8 mouse cellular contexts compared by ENCODE assay signal in the genomic region with DNA sequence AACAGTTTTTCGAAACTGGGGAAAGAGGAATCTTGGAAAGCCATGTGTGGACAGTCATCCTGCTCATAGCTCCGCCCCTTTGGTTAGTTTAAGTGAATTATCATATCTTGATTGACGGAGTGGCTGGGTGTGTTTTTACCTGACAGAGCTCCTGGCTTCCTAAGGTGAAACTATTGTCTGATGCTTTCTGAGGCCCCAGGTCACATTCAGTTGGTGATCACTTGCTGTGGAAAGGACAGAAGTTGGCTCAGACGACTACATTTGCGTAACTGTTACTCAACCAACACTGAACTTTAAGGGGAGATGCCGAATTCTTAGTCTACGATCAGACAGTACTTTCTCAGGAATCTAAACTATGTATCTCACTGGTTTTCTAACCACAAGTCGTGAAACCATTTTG. TPM values are rescaled to one million over a fixed set of nuclear protein-coding genes. Genes with fewer than 3 reads are reported as not detected.
DNase-seq lines count a peak whose midpoint lies in the region; ATAC-seq and TF ChIP-seq lines count a peak whose summit lies in the region.

No protein-coding gene starts in this region.

- no peak for ATAC-seq in embryonic facial prominence, embryonic 14.5 days (ENCODE audit: low read depth)
- 0 out of 2 replicates have a peak, but pooled peaks have one; percentile 4 for ATAC-seq in intestine, postnatal 0 days

- 47% methylated on average over 8 of the region's 8 CpGs for WGBS in embryonic facial prominence, embryonic 14.5 days
- 50% methylated on average over 8 of the region's 8 CpGs for WGBS in intestine, postnatal 0 days
- WGBS in small intestine, adult 2 months, result 28% methylated on average over 8 of the region's 8 CpGs
- 81% methylated on average over 8 of the region's 8 CpGs for WGBS in thymus, adult 2 months

- H3K36me3 ChIP-seq in embryonic facial prominence, embryonic 14.5 days (ENCODE audit: control insufficient read depth, insufficient read depth, low read length), result peaks cover 12% of the 10 kb centered on the region
- H3K36me3 ChIP-seq in intestine, postnatal 0 days (ENCODE audit: control insufficient read depth, insufficient read depth), result peaks cover 4% of the 10 kb centered on the region; the same call in 1 of the 2 replicates
- peaks cover 4% of the 10 kb centered on the region; the same call in 1 of the 2 replicates for H3K36me3 ChIP-seq in small intestine, adult 2 months (ENCODE audit: control insufficient read depth, insufficient read depth, low read length)
- no peaks in the 10 kb centered on the region for H3K36me3 ChIP-seq in thymus, adult 2 months (ENCODE audit: control insufficient read depth, insufficient read depth, low read length)

- TF ChIP-seq POLR2A in small intestine, adult 2 months (IDR thresholded peaks at IDR 0.05; ENCODE audit: low read depth, low read length), result no peak
- no peak for TF ChIP-seq POLR2A in thymus, adult 2 months (IDR thresholded peaks at IDR 0.05; ENCODE audit: control insufficient read depth, extremely low read depth, insufficient read depth, low read length, poor library complexity)

- DNase-seq in lung, postnatal 36 days, result peak; percentile 12
- DNase-seq in lung, postnatal 10 days, result no peak
- DNase-seq in embryonic facial prominence, embryonic 14.5 days (ENCODE audit: low spot score), result peak; percentile 38
- DNase-seq in cerebellum, postnatal 36 days, result no peak
- no peak for DNase-seq in spleen, adult 18-20 months
- DNase-seq in thymus, adult 2 months, result no peak

- H3K4me3 ChIP-seq in embryonic facial prominence, embryonic 14.5 days (ENCODE audit: low read depth, low read length), result peak overlapping the region; percentile 69
- H3K4me3 ChIP-seq in intestine, postnatal 0 days (ENCODE audit: low read depth, low read length), result peak overlapping the region; percentile 65
- no peak overlapping the region for H3K4me3 ChIP-seq in small intestine, adult 2 months (ENCODE audit: low read depth, low read length)
- H3K4me3 ChIP-seq in thymus, adult 2 months (ENCODE audit: control insufficient read depth, insufficient read depth, low read length), result no peak overlapping the region

- H3K9me3 ChIP-seq in embryonic facial prominence, embryonic 14.5 days (ENCODE audit: control insufficient read depth, low read length), result no peaks in the 10 kb centered on the region
- H3K9me3 ChIP-seq in intestine, postnatal 0 days (ENCODE audit: control insufficient read depth), result no peaks in the 10 kb centered on the region

- peaks cover 7% of the 10 kb centered on the region for H3K4me1 ChIP-seq in embryonic facial prominence, embryonic 14.5 days (ENCODE audit: control insufficient read depth, insufficient read depth, low read length)
- H3K4me1 ChIP-seq in intestine, postnatal 0 days (replicated peaks; ENCODE audit: control insufficient read depth, insufficient read depth, low read length), result no peaks in the 10 kb centered on the region
- peaks cover 17% of the 10 kb centered on the region; the same call in 1 of the 2 replicates for H3K4me1 ChIP-seq in small intestine, adult 2 months (ENCODE audit: control insufficient read depth, insufficient read depth, insufficient read length, low read length)
- peaks cover 2% of the 10 kb centered on the region; the same call in 1 of the 2 replicates for H3K4me1 ChIP-seq in thymus, adult 2 months (replicated peaks; ENCODE audit: control insufficient read depth, insufficient read depth, low read length)

- peak overlapping the region; percentile 87 for H3K9ac ChIP-seq in embryonic facial prominence, embryonic 14.5 days (ENCODE audit: low read depth, low read length)
- H3K9ac ChIP-seq in intestine, postnatal 0 days (ENCODE audit: low read depth, low read length), result no peak overlapping the region

- H3K27ac ChIP-seq in embryonic facial prominence, embryonic 14.5 days (replicated peaks; ENCODE audit: low read depth, low read length), result peak overlapping the region; percentile 70
- H3K27ac ChIP-seq in intestine, postnatal 0 days (ENCODE audit: low read depth, low read length), result 0 out of 2 replicates have a peak overlapping the region, but pooled peaks have one; percentile 95
- peak overlapping the region; percentile 61 for H3K27ac ChIP-seq in small intestine, adult 2 months (ENCODE audit: insufficient read depth, low read depth, low read length)
- H3K27ac ChIP-seq in thymus, adult 2 months (ENCODE audit: control insufficient read depth, insufficient read depth, low read length), result no peak overlapping the region

- TF ChIP-seq CTCF in intestine, postnatal 0 days (IDR thresholded peaks at IDR 0.05; ENCODE audit: low read depth), result no peak
- TF ChIP-seq CTCF in small intestine, adult 2 months (IDR thresholded peaks at IDR 0.05; ENCODE audit: extremely low read depth, insufficient read length, insufficient replicate concordance, low read depth, low read length), result no peak
- TF ChIP-seq CTCF in thymus, adult 2 months (IDR thresholded peaks at IDR 0.05; ENCODE audit: borderline replicate concordance, control insufficient read depth, extremely low read depth, insufficient read depth, low read length, poor library complexity), result no peak

- H3K27me3 ChIP-seq in embryonic facial prominence, embryonic 14.5 days (replicated peaks; ENCODE audit: control insufficient read depth, insufficient read depth, low read length), result no peaks in the 10 kb centered on the region
- no peaks in the 10 kb centered on the region for H3K27me3 ChIP-seq in intestine, postnatal 0 days (replicated peaks; ENCODE audit: control insufficient read depth, insufficient read depth, low read length)
- no peaks in the 10 kb centered on the region for H3K27me3 ChIP-seq in small intestine, adult 2 months (ENCODE audit: control insufficient read depth, insufficient read depth, low read length)
- H3K27me3 ChIP-seq in thymus, adult 2 months (ENCODE audit: control insufficient read depth, insufficient read depth, low read length), result no peaks in the 10 kb centered on the region

- peak overlapping the region; percentile 84 for H3K4me2 ChIP-seq in embryonic facial prominence, embryonic 14.5 days (ENCODE audit: low read depth, low read length)
- H3K4me2 ChIP-seq in intestine, postnatal 0 days (replicated peaks; ENCODE audit: low read depth), result peak overlapping the region; percentile 69

RNA-seq across cellular contexts. Expression of gene Mrfap1, which starts 0.7 kb away (rescaled TPM):
- 582 TPM in 2 replicates for polyA plus RNA-seq in embryonic facial prominence, embryonic 14.5 days (2014; fragmentation: Nextera tagmentation; extraction: Ambion mirVana)
- 379 and 386 TPM in 2 replicates for polyA plus RNA-seq in intestine, postnatal 0 days (2015; fragmentation: Nextera tagmentation; extraction: Ambion mirVana)
- 69.3 and 132 TPM in 2 replicates for polyA plus RNA-seq in small intestine, adult 2 months (2012; rRNA removed)
- polyA plus RNA-seq in thymus, adult 2 months (2012; rRNA removed), result 92.4 and 119 TPM in 2 replicates

RNA-seq across cellular contexts. Expression of gene Man2b2, which starts 33.2 kb away (rescaled TPM):
- polyA plus RNA-seq in embryonic facial prominence, embryonic 14.5 days (2014; fragmentation: Nextera tagmentation; extraction: Ambion mirVana), result 22.2 and 24.2 TPM in 2 replicates
- 99.0 and 116 TPM in 2 replicates for polyA plus RNA-seq in intestine, postnatal 0 days (2015; fragmentation: Nextera tagmentation; extraction: Ambion mirVana)
- polyA plus RNA-seq in small intestine, adult 2 months (2012; rRNA removed), result 57.4 and 104 TPM in 2 replicates
- 76.3 and 78.1 TPM in 2 replicates for polyA plus RNA-seq in thymus, adult 2 months (2012; rRNA removed)

RNA-seq across cellular contexts. Expression of gene Bloc1s4, which starts 48.8 kb away (rescaled TPM):
- polyA plus RNA-seq in embryonic facial prominence, embryonic 14.5 days (2014; fragmentation: Nextera tagmentation; extraction: Ambion mirVana), result 26.3 and 27.8 TPM in 2 replicates
- polyA plus RNA-seq in intestine, postnatal 0 days (2015; fragmentation: Nextera tagmentation; extraction: Ambion mirVana), result 22.0 and 22.5 TPM in 2 replicates
- 30.4 and 31.0 TPM in 2 replicates for polyA plus RNA-seq in small intestine, adult 2 months (2012; rRNA removed)
- polyA plus RNA-seq in thymus, adult 2 months (2012; rRNA removed), result 30.9 and 37.8 TPM in 2 replicates

Comparison
In these comparisons a context has a peak if more than half of its experiments do, and no peak if none do; other contexts are left out.
1. DNase-seq: peak in lung, postnatal 36 days (single experiment) and embryonic facial prominence, embryonic 14.5 days (single experiment); none in lung, postnatal 10 days (single experiment), cerebellum, postnatal 36 days (0 of 2), spleen, adult 18-20 months (0 of 2) and thymus, adult 2 months (single experiment).
2. H3K4me3 ChIP-seq: peak in embryonic facial prominence, embryonic 14.5 days (single experiment) and intestine, postnatal 0 days (single experiment); none in small intestine, adult 2 months (single experiment) and thymus, adult 2 months (single experiment).